Mouse (Mus musculus): ENCODE measurements around the gene Alpl. TPM values are rescaled to one million over a fixed set of nuclear protein-coding genes. Genes with fewer than 3 reads are reported as not detected.

The Alpl gene
- polyA plus RNA-seq, 1 experiment = 1.2 TPM

DNA sequence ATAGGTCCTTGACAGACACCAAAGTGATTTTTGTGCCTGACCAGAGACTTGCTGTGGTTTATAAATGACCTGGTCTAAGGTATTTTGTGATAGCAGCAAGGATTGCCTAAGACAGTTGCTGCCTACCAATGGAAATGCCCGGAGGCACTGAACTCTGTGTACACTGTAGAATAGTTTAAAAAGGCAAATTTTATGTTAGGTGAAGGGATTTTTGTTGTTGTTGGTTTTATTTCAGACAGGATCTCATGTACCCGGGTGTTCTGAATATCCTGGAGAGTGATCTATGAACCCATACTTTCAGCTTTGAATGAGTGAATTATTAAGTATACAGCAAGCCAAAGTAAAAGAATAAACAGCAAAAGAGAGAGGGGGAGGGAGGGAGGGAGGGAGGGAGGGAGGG, 28.7 kb upstream of the Alpl start:
- Histone ChIP-seq H3K36me3 (ENCODE audit: control insufficient read depth) (no peaks in the 10 kb centered on the region), H3K27me3 (ENCODE audit: control insufficient read depth) (peaks cover 8% of the 10 kb centered on the region), H3K4me3 (replicated peaks) (no peak overlapping the region), H3K4me1 (ENCODE audit: control insufficient read depth) (no peaks in the 10 kb centered on the region), H3K9me3 (ENCODE audit: control insufficient read depth, low read length) (no peaks in the 10 kb centered on the region)
- no peak for TF ChIP-seq GATA1 (IDR thresholded peaks at IDR 0.05; ENCODE audit: low read length)
- TF ChIP-seq TAL1 (IDR thresholded peaks at IDR 0.05; ENCODE audit: low read length) = no peak

DNA sequence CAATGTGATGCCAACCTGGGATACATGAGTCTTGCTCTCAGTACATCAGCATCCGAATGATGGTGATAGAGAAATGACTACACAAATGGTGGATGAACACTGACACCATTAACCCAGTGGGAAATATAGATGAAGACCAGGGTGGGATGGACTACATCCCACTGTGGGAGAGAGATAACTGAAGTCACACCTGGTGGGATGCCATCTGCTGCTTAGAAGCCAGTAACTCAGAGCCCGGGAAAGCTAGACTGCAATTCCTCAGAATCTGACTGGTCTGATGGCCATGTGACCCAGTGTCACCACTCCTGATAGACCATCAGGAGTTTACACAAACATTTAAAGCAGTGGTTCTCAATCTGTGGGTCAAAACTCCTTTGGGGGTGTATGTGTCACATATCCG, 27.4 kb upstream of the Alpl start:
- TF ChIP-seq GATA1 (IDR thresholded peaks at IDR 0.05; ENCODE audit: low read length) = no peak
- no peak for TF ChIP-seq TAL1 (IDR thresholded peaks at IDR 0.05; ENCODE audit: low read length)
- Histone ChIP-seq H3K4me1 (ENCODE audit: control insufficient read depth) (no peaks in the 10 kb centered on the region), H3K36me3 (ENCODE audit: control insufficient read depth) (no peaks in the 10 kb centered on the region), H3K9me3 (ENCODE audit: control insufficient read depth, low read length) (0 out of 2 replicates have a peak, but pooled peaks cover 3% of the 10 kb centered on the region), H3K4me3 (replicated peaks) (no peak overlapping the region), H3K27me3 (ENCODE audit: control insufficient read depth) (no peaks in the 10 kb centered on the region; the same call in 1 of the 2 replicates)

DNA sequence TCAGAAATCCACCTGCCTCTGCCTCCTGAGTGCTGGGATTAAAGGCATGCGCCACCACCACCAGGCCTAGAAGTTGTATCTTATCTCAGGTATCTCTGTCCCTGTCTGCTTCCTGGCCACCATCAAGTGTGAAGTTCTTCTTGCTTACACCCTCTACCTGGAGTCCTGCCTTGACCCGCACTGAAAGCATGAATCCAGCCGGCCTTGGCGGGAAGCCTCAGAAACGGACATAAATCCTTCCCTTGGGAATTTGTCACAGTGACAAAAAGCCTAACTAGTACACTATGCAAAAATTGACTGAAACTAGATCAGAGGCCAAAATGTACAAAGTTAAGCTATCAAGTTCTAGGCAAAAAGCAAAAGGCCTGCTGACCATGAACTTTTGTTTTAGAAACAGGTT, 26.4 kb upstream of the Alpl start:
- H3K36me3 ChIP-seq (ENCODE audit: control insufficient read depth) = no peaks in the 10 kb centered on the region
- H3K4me1 ChIP-seq (ENCODE audit: control insufficient read depth) = no peaks in the 10 kb centered on the region
- H3K9me3 ChIP-seq (ENCODE audit: control insufficient read depth, low read length) = 0 out of 2 replicates have a peak, but pooled peaks cover 3% of the 10 kb centered on the region
- no peak overlapping the region for H3K4me3 ChIP-seq (replicated peaks)
- TF ChIP-seq TAL1 (IDR thresholded peaks at IDR 0.05; ENCODE audit: low read length) = no peak
- TF ChIP-seq GATA1 (IDR thresholded peaks at IDR 0.05; ENCODE audit: low read length) = no peak
- H3K27me3 ChIP-seq (ENCODE audit: control insufficient read depth) = no peaks in the 10 kb centered on the region

DNA sequence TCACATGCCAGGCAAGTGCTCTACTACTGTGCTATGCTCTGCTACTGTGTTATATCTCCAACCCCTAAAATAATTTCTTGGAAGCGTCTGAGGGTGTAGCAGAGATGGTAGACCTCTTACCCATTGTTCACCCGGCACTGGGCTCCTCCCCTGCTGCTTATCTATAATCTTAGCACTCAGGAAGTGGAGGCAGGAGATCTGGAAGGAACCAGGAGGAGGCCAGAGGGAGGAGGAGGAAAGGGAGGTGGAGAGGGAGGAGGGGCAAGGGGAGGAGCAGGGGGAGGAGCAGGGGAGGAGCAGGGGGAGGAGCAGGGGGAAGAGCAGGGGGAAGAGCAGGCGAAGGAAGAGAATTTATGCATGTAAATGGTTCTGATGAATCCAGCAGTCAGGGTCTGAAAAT, 24.5 kb upstream of the Alpl start:
- H3K4me3 ChIP-seq (replicated peaks) = no peak overlapping the region
- TF ChIP-seq GATA1 (IDR thresholded peaks at IDR 0.05; ENCODE audit: low read length) (no peak), TAL1 (IDR thresholded peaks at IDR 0.05; ENCODE audit: low read length) (no peak)

DNA sequence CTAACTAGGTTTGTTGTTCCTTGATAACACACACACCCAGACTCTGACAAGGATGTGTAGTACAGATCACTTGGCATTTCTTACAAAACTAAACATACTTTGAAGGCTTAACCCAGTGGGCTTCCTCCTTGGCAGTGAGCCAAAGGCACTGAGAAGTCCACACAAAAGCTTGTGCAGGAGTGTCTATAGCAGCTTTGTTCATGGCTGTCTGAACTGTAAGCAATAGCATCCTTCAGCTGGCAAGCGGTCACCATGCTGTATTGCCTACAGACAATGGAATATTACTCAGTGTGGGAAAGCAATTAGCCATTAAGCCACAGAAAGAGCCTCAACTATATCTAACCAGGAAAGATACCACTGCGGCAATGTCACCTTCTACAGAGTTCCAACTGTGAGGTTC, 23.3 kb upstream of the Alpl start:
- H3K4me1 ChIP-seq (ENCODE audit: control insufficient read depth) = no peaks in the 10 kb centered on the region
- H3K27me3 ChIP-seq (ENCODE audit: control insufficient read depth) = no peaks in the 10 kb centered on the region
- no peak for TF ChIP-seq TAL1 (IDR thresholded peaks at IDR 0.05; ENCODE audit: low read length)
- TF ChIP-seq GATA1 (IDR thresholded peaks at IDR 0.05; ENCODE audit: low read length) = no peak
- no peak overlapping the region for H3K4me3 ChIP-seq (replicated peaks)
- H3K36me3 ChIP-seq (ENCODE audit: control insufficient read depth) = no peaks in the 10 kb centered on the region
- H3K9me3 ChIP-seq (ENCODE audit: control insufficient read depth, low read length) = 0 out of 2 replicates have a peak, but pooled peaks cover 3% of the 10 kb centered on the region

More for the DNA sequence above, 24.5 kb upstream of the Alpl start:
- Histone ChIP-seq H3K9me3 (ENCODE audit: control insufficient read depth, low read length) (0 out of 2 replicates have a peak, but pooled peaks cover 3% of the 10 kb centered on the region), H3K27me3 (ENCODE audit: control insufficient read depth) (no peaks in the 10 kb centered on the region), H3K36me3 (ENCODE audit: control insufficient read depth) (no peaks in the 10 kb centered on the region), H3K4me1 (ENCODE audit: control insufficient read depth) (no peaks in the 10 kb centered on the region)

DNA sequence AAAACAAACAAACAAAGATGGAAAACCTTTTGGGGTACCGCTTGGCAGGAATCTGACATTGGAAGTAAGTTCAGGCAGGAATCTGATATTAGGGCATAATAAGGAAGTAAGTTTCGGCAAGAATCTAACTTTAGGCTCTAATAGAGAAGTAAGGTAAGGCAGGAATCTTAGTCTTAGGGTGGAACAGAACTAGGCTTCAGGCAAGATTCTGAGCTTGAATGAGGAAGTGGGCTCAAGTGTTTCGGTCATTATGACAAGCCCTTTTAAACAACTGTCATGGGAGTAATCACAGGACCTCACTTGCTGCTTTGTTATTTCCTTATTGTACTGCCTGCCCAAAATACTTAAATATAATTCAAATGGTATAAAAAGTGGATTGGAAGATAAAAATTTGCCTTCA, 22.2 kb upstream of the Alpl start:
- Histone ChIP-seq H3K4me1 (ENCODE audit: control insufficient read depth) (no peaks in the 10 kb centered on the region), H3K4me3 (replicated peaks) (no peak overlapping the region), H3K9me3 (ENCODE audit: control insufficient read depth, low read length) (0 out of 2 replicates have a peak, but pooled peaks cover 3% of the 10 kb centered on the region), H3K36me3 (ENCODE audit: control insufficient read depth) (no peaks in the 10 kb centered on the region), H3K27me3 (ENCODE audit: control insufficient read depth) (peaks cover 2% of the 10 kb centered on the region; the same call in 1 of the 2 replicates)
- TF ChIP-seq GATA1 (IDR thresholded peaks at IDR 0.05; ENCODE audit: low read length) (no peak), TAL1 (IDR thresholded peaks at IDR 0.05; ENCODE audit: low read length) (no peak)

DNA sequence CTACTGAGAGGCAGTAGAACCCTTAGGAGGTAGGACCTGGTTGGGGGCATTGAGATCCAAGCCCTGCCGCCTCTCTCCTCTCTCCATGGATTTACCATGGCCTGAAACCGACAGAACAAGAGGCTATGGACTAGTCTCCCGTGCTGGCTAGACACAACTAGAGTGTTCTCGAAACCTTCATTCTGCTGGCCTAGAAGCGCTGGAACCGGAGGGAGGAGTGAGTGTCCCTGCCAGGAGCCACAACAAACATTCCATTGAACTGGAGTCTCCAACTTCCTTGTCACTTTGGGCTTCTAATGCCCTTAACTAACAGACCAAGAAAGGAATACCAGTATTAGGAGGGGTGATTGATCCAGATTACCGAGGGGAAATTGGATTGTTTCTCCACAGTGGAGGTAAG, 20.0 kb upstream of the Alpl start:
- peaks cover 2% of the 10 kb centered on the region; the same call in 1 of the 2 replicates for H3K27me3 ChIP-seq (ENCODE audit: control insufficient read depth)
- 0 out of 2 replicates have a peak, but pooled peaks cover 3% of the 10 kb centered on the region for H3K9me3 ChIP-seq (ENCODE audit: control insufficient read depth, low read length)
- H3K4me3 ChIP-seq (replicated peaks) = no peak overlapping the region
- no peak for TF ChIP-seq TAL1 (IDR thresholded peaks at IDR 0.05; ENCODE audit: low read length)
- TF ChIP-seq GATA1 (IDR thresholded peaks at IDR 0.05; ENCODE audit: low read length) = no peak
- H3K4me1 ChIP-seq (ENCODE audit: control insufficient read depth) = no peaks in the 10 kb centered on the region
- no peaks in the 10 kb centered on the region for H3K36me3 ChIP-seq (ENCODE audit: control insufficient read depth)

DNA sequence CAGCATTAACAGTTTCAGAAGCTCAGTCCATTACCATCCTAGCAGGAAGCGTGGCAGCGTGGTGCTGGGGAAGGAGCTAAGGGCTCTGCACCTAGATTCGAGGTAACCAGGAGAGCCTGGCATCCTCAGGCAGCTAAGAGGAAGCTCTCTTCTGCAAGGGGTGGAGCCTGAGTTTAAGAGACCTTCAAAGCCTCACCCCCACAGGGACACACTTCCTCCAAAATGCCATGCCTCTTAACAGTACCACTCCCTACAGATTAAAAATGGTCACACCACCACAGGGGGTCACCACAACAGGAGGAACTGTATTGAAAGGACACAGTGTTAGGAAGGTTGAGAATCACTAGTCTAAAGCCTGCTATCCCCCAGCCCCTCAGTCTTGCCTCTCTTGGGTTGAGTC, 19.3 kb upstream of the Alpl start:
- H3K9me3 ChIP-seq (ENCODE audit: control insufficient read depth, low read length) = 0 out of 2 replicates have a peak, but pooled peaks cover 3% of the 10 kb centered on the region
- H3K36me3 ChIP-seq (ENCODE audit: control insufficient read depth) = no peaks in the 10 kb centered on the region
- H3K27me3 ChIP-seq (ENCODE audit: control insufficient read depth) = peaks cover 2% of the 10 kb centered on the region; the same call in 1 of the 2 replicates
- TF ChIP-seq GATA1 (IDR thresholded peaks at IDR 0.05; ENCODE audit: low read length) = no peak
- TF ChIP-seq TAL1 (IDR thresholded peaks at IDR 0.05; ENCODE audit: low read length) = no peak
- H3K4me1 ChIP-seq (ENCODE audit: control insufficient read depth) = no peaks in the 10 kb centered on the region
- no peak overlapping the region for H3K4me3 ChIP-seq (replicated peaks)

DNA sequence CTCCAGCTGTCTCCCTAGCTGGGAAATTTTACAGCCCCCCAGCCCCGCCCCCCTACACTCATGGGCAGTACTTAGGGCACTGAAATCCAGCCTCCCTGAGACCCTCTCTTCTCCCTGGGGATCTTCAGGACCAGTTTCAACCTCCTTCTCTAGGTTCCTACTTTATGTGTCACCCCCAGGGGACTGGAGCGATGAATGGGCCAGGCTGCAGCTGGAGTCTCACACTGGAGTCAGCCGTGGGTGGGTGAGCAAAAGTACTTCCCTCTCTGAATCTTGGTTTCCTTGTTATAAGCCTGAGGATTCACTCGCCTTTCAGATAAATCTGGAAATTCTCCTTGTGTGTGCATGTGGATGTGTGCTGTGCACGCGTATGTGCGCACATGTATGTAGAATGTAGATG, 18.0 kb upstream of the Alpl start:
- H3K36me3 ChIP-seq (ENCODE audit: control insufficient read depth) = no peaks in the 10 kb centered on the region
- TF ChIP-seq GATA1 (IDR thresholded peaks at IDR 0.05; ENCODE audit: low read length) = no peak
- no peaks in the 10 kb centered on the region for H3K4me1 ChIP-seq (ENCODE audit: control insufficient read depth)
- no peaks in the 10 kb centered on the region for H3K9me3 ChIP-seq (ENCODE audit: control insufficient read depth, low read length)
- no peak overlapping the region for H3K4me3 ChIP-seq (replicated peaks)
- peaks cover 2% of the 10 kb centered on the region; the same call in 1 of the 2 replicates for H3K27me3 ChIP-seq (ENCODE audit: control insufficient read depth)

Data from erythroblast, embryonic 14.5 days (primary cell).